Mouse (Mus musculus) kidney, postnatal 36 days (tissue): ENCODE measurements around the gene Ntrk3.

Experiments
- DNase-seq, 2 experiments: peaks; one replicate each; pipeline ENCODE4 v3.0.0; 2021 to 2022; ENCODE audit warnings: mixed read lengths in 2 of 2

The Ntrk3 gene

DNA sequence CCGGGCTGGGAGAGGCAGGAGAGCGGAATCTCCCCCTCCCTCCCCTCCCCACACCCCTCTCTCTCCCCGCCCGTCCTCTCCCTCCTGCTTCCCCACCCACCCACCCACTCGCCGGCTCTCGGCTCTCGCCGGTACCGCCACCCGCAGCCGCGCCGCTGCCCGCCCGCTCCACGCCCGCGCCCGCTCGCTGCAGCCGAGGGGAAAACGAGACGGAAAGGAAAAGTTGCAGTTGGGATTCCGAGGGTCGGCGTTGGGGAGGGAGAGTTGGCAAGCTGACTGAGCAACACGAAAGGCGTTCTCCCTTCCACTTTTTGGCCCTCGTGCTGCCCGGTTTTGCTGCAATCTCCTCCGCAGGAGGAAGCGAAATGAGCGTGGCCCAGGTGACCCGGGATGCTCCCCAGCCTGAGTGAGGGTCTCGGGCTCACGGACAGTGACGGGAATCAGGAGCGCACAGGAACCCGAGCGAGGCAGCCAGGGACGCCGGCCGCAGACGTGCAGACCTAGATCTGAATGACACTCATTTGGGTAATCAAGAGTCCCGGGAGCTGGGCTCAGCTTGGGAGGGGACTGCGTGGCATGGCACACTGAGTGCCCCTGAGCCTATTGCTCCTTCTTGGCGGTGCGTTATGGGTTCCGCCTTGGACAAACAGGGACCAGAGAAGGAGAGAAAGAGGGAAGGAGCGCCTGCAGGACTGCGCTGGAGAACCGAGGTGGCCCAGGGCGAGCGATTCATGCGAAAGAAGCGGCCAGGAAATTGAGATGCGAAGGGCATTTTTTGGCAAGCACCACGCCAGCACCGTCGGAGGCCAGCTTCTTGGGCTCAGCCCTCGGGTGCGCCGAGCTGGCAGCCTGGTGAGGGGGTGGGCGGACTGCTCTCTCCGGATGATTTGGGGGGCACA, 159.1 kb downstream of the Ntrk3 start:
- DNase-seq = no peak

DNA sequence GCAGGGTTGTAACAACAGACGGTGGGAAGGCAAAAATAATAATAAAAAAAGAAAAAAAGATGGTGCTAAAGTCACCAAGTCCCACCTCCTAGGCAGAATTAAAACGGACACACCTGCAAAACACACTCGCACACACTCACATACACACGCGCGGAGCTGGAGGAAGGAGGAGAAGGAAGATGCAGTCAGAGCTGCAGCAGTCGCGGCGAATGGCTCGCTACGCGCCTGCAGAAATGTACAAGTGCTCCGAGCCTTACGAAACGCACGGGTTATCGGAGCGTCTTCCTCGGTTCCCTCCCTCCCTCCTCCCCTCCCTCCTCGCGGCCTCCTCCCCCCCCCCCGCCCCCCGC, 159.7 kb downstream of the Ntrk3 start:
- DNase-seq = peak in 1 of 2 experiments; percentile 7

- no peak for DNase-seq
These were observed 160.2 kb downstream of the Ntrk3 start for GRCm38 (mm10) chr7:78577462-78578110.

DNA sequence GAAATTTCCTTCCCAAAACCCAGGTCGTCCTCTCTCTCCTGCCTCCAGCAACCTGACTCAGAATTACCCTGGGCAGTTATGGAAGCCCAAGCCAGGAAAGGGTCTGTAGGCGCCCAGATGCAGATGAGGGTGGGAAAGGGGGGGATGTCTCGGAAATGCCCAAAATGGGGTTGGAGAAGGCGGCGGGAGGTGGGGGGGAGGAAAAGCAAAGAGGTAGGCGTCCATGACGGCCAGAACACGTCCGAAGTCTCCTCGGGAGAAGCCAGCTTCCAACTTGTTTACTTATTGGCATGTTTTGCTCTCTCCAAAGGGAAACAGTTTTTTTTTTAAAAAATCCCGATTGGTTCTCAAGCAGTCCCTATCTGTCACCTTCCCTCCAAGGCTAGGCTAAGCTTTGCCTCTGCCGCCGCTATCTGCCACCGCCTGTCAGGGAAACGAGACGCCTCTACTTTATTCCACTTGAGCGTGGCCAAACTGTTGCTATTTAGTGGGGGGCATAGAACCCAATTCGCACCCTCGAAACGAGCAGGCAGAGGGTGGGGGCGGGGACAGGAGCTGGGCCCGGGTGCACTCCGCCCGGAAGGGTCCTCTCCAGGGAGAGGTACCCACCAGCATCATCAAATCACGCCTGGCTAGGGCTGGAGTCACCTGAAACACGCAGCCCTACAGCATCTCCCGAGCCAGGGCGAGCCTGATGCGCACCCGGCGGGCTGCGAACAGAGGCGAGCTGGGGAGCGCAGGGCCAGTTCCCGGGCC, 160.9 kb downstream of the Ntrk3 start:
- DNase-seq = peak in 1 of 2 experiments; percentile 35

DNA sequence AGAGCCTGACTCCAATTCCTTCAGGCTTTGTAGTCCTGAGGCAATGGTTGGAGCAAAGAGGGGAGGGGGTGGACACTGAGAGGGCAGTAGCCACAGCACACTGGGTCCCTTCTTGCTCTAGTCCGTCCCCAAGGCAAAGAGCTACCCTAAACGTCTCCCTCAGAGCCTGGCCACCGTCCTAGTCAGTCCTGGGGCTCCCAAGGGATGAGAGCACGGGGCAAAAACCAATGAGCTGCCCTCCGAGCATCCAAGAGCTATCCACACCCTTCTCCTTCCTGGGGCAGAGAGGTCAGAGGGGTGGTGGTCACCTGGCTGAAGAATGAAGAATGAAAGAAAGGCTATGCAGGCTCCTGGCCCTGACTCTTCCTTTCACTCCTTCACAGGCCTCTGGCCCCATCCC, 161.6 kb downstream of the Ntrk3 start:
- DNase-seq = no peak

DNA sequence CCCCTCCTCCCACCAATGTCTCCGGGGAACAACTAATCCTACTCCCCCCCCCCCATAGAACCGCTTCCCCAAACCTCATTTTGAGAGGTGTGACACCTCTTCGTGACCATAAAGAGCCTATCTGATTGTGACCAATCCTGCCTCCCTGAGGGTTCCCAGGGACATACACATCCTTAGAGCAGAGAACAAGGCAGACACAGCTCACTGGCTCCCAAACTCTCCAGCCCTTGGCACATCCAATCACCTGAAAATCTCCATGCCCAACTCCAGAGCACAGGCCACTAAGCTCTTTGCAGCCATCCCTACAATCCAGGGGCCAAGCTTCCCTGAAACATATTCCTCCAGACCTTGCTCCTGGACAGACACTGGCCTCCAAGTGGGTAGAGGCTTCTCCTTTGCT, 162.3 kb downstream of the Ntrk3 start:
- no peak for DNase-seq

DNA sequence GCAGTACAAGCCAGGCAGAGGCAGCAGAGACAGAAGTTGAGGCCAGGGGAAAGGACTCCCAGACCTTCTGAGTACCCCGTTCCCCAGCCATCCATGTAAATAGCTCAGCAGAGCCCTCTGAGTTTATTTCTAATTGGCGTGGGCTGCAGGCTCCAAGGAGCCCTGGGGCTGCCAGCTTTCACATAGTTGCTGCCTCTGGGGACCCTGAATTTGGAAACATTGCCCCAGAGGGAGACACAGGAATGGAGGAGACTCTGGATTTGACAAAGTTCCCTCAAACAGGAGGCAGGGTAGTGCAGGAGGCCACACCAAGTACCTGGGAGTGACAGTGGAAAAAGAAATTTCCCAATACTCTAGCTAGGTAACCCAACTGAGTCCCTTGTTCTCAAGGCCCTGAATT, 166.6 kb downstream of the Ntrk3 start:
- DNase-seq = no peak

- peak in 1 of 2 experiments; percentile 4 for DNase-seq
These were observed 168.6 kb downstream of the Ntrk3 start for GRCm38 (mm10) chr7:78569255-78569618.

DNA sequence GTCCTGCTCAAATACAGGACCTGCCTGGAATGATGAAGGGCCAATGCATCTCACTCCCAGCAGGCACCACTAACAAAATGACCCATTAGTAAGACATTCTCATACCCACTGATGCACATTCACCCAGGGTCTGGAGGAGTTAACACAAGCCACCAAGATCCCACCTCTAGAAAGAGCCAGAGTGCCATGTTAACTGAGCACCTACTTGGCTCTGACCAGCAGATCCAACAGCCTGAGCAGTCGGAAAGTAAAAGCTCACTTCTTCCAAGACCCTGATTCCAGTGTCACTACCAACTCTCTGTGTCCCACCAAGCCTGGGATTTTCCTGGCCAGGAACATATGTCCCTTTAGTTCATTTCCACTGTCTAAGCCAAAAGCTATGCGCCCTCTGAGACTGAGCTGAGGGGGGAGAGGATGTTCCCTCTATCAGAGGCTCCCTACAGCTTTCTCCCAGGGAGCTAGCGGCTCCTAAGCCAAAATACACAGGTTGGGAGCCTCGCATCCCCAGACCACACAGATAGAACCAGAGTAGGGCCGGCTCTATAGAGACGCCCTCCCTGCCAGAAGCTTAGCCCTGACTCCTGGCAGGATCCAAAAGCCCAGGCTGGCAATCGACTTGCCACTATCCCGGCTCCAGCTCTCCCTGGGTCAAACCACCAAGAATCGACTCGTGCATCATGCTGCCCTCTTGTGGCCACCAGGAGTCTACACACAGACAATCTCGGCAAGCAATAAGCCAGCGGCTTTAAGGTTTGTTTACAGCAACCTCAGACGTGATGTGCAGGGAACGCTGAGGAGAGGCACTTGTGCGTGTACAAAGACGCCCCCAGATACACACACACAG, 169.2 kb downstream of the Ntrk3 start:
- DNase-seq = peak; percentile 59 to 80

- peak; percentile 20 to 27 for DNase-seq
These were observed 171.2 kb downstream of the Ntrk3 start for GRCm38 (mm10) chr7:78566617-78567016.

DNA sequence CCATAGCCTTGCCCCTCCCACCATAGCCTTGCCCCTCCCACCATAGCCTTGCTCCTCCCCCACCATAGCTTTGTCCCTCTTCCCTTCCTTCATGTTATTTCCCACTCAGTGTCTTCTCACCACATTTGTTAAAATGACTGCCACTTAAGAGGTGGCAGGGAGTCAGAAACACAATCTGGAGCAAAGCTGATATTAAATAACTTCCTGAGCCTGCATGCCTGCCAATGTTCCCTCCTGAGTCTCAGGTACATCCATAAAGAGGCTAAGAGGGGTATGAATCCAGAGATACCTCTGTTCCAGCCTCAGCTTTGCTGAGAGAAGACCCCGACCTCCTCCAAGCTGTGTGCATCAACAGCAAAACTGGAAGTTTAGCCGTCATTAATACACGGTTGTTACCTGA, 172.4 kb downstream of the Ntrk3 start:
- no peak for DNase-seq

GRCm38 (mm10) chr7:78558503-78558902, 179.3 kb downstream of the Ntrk3 start:
- DNase-seq = no peak

DNA sequence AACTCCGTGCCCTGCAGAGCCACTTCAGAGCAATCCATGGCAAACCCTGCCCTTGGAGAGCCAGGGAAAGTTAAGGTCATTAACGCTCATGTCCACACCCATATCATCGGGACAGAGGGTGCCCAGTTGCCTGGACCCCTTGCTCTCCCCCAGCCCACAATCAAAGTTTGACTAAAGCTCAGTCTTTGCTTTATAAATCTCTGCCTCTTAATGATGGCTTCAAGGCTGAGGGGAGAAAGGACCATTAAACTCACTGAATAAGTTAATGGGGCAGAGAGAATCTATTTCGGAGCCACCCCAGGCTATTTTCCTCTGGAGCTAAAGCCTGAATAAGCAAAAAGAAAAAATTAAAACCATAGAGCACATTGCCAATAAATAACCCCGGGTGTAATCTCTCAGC, 182.3 kb downstream of the Ntrk3 start:
- no peak for DNase-seq

GRCm38 (mm10) chr7:78549461-78549860, 188.4 kb downstream of the Ntrk3 start:
- DNase-seq = no peak

- DNase-seq = no peak
These were observed 189.1 kb downstream of the Ntrk3 start for GRCm38 (mm10) chr7:78548721-78549120.

DNA sequence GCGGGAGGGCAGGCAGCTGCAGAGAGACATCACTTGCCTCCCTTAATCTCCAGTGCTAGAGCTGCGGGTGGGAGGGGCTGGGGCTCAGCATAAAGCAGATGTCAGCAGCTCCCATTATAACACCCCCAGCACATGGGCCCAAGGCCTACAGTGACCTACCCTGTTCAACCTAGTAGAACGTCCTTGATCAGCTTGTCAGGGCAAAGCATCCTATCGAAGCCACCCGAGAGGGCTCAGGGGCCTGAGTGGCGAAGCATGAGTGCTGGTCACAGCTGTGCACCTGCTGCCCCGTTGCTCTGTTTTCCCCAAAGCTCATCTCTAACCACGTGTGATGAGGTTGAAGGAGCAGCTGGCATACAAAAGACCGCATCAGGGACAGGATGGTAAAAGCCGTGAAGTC, 191.3 kb downstream of the Ntrk3 start:
- no peak for DNase-seq

- no peak for DNase-seq
These were observed 195.3 kb downstream of the Ntrk3 start for GRCm38 (mm10) chr7:78542468-78542867.

DNA sequence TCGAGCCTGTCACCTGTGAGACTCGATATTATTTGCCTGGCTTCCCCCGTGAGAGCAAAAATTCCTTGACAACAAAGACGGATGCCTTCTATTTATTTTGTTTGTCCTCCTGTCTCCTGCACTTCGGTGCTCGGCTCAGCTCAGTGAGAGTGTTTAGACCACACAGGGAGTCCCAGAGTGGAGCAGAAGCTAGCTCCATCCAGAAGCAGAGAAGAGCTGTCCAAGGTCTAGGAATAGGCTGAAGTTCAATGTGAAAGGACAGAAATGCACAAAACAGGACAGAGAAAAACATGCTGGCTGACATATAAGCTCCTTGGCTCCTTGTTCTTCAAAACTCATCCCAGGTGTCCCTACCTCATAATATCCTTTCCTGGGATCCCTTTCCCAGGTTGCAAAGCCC, 207.5 kb downstream of the Ntrk3 start:
- no peak for DNase-seq

- no peak for DNase-seq
These were observed 209.8 kb downstream of the Ntrk3 start for GRCm38 (mm10) chr7:78528008-78528407.

GRCm38 (mm10) chr7:78527564-78527963, 210.2 kb downstream of the Ntrk3 start:
- no peak for DNase-seq

DNA sequence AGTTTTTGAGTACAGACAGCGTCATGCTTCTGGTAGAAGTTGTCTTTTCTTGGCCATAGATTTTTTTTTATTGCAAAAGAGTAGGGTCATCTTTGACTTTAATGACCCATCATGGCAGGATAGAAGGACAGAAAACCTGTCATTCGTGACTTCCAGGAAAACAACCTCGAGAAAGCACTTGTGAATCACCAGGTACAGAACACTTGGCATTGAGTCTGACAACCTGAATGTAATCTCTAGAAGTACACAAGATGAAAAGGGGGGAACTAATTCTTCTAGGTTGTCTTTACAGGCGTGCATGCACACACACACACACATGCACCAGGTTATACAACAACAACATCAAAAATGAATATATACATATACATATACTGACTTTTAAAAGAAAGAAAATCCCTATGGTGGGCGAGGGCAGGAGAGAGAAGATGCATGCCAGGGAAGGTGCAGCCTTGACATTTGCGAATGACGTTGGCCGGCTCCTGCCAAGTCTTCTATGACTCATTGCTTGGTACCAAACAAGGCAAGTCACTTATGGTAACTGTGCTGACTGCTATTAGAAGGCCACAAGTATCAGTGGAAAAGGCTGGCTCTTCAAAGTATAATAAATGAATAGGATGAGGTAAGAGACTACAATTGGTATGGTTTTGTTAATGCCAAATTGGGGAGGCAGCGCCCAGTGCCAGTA, 217.4 kb downstream of the Ntrk3 start:
- DNase-seq = no peak

DNA sequence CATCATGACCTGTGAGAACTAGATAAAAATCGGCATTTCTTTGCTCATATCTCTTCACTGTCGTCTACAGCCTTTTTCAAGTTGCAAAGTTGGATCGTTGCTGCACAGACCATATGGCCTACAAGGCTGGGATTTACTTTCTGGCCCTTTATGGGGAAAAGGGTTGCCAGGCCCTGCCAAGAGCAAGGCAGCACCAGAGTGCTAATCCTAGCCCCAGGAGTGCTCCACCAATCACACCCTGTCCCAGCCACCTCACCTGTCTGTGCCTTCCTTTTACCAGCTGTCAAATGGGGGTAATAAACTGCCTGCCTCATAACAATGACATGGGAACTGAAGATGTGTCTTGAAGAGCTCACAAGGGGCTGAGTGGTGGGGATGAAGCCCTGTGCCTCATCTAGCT, 218.1 kb downstream of the Ntrk3 start:
- DNase-seq = no peak
